Mouse (Mus musculus) mouse trophoblast stem cell (cell line): ENCODE data around the gene Cd27.

ENCODE experiments used
- in situ Hi-C, 2 experiments: fragments of 300-500 bp; cut with MseI, MboI; formaldehyde crosslinking; loops; 2 replicates in 1 of 2; 3 replicates in 1 of 2; pipeline ENCODE4 v1.15.1; 2025

Cd27 gene

GRCm38 (mm10) chr6:125252285-125252684 is 15.5 kb upstream of the Cd27 start:
- in situ Hi-C loops, result no loop called here

- in situ Hi-C loops, result no loop called here
Observed at GRCm38 (mm10) chr6:125244551-125244950, 7.7 kb upstream of the Cd27 start.

GRCm38 (mm10) chr6:125241566-125241965 is 4.8 kb upstream of the Cd27 start:
- in situ Hi-C loops, result no loop called here

GRCm38 (mm10) chr6:125240617-125241016 is 3.8 kb upstream of the Cd27 start:
- in situ Hi-C loops, result no loop called here

GRCm38 (mm10) chr6:125239547-125239946 is 2.7 kb upstream of the Cd27 start:
- in situ Hi-C loops, result no loop called here

GRCm38 (mm10) chr6:125238396-125238795 is 1.6 kb upstream of the Cd27 start:
- in situ Hi-C loops, result no loop called here

- in situ Hi-C loops, result no loop called here
Observed at GRCm38 (mm10) chr6:125237421-125237820, 611 bp upstream of the Cd27 start.

- in situ Hi-C loops, result no loop called here
Observed at GRCm38 (mm10) chr6:125236341-125236740, 469 bp downstream of the Cd27 start.

GRCm38 (mm10) chr6:125234520-125234828 is 2.3 kb downstream of the Cd27 start:
- in situ Hi-C loops, result no loop called here

- in situ Hi-C loops, result no loop called here
Observed at GRCm38 (mm10) chr6:125233816-125234519, 2.8 kb downstream of the Cd27 start.

GRCm38 (mm10) chr6:125232516-125232915 is 4.3 kb downstream of the Cd27 start:
- in situ Hi-C loops, result no loop called here

- in situ Hi-C loops, result no loop called here
Observed at GRCm38 (mm10) chr6:125232045-125232437, 4.8 kb downstream of the Cd27 start.

- in situ Hi-C loops, result no loop called here
Observed at GRCm38 (mm10) chr6:125231117-125232044, 5.4 kb downstream of the Cd27 start, which contains the start of gene Tapbpl. Gene Tapbpl, minus strand, starts transcription at chr6:125231860.

GRCm38 (mm10) chr6:125230571-125230970 is 6.2 kb downstream of the Cd27 start:
- in situ Hi-C loops, result no loop called here

- in situ Hi-C loops, result no loop called here
Observed at GRCm38 (mm10) chr6:125225518-125226115, 11.2 kb downstream of the Cd27 start.

- in situ Hi-C loops, result no loop called here
Observed at GRCm38 (mm10) chr6:125222577-125222976, 14.2 kb downstream of the Cd27 start.

GRCm38 (mm10) chr6:125222146-125222545 is 14.7 kb downstream of the Cd27 start:
- in situ Hi-C loops, result no loop called here

GRCm38 (mm10) chr6:125221115-125221745 is 15.6 kb downstream of the Cd27 start:
- in situ Hi-C loops, result no loop called here

GRCm38 (mm10) chr6:125218963-125219362 is 17.8 kb downstream of the Cd27 start:
- in situ Hi-C loops, result loop anchor here in 1 of 2 experiments (5.0 kb wide), 1 partner anchor 53 kb away; no protein-coding TSS in a partner anchor

GRCm38 (mm10) chr6:125217899-125218298 is 18.9 kb downstream of the Cd27 start:
- in situ Hi-C loops, result loop anchor here in 1 of 2 experiments (5.0 kb wide), 1 partner anchor 54 kb away; no protein-coding TSS in a partner anchor

GRCm38 (mm10) chr6:125216898-125217297 is 19.9 kb downstream of the Cd27 start:
- in situ Hi-C loops, result loop anchor here in 1 of 2 experiments (5.0 kb wide), 1 partner anchor 55 kb away; no protein-coding TSS in a partner anchor
